Mouse (Mus musculus): ENCODE measurements around the gene Secisbp2. TPM values are rescaled to one million over a fixed set of nuclear protein-coding genes. Genes with fewer than 3 reads are reported as not detected.

Gene Secisbp2
- 50.5 TPM for polyA plus RNA-seq (2017; shearing (Covaris generic))

GRCm38 (mm10) chr13:51651408-51652064 is at the start of gene Secisbp2:
Gene Secisbp2, plus strand, starts transcription at chr13:51651697.

GRCm38 (mm10) chr13:51644829-51645789 is 6.4 kb upstream of the Secisbp2 start, which contains the start of gene Cks2:
Gene Cks2, plus strand, starts transcription at chr13:51645232.

Other genes starting within 250 kb of the Secisbp2 start
- gene S1pr3, start 243.1 kb upstream of the Secisbp2 start, polyA plus RNA-seq (2017; shearing (Covaris generic)), result 0.38 TPM
- not detected for gene Shc3, start 82.3 kb upstream of the Secisbp2 start, polyA plus RNA-seq (2017; shearing (Covaris generic))
- 36.5 TPM for gene Cks2, start 6.5 kb upstream of the Secisbp2 start, polyA plus RNA-seq (2017; shearing (Covaris generic))
- gene Sema4d, start 142.1 kb downstream of the Secisbp2 start, polyA plus RNA-seq (2017; shearing (Covaris generic)), result 172 TPM
- 20.9 TPM for gene Gadd45g, start 195.0 kb downstream of the Secisbp2 start, polyA plus RNA-seq (2017; shearing (Covaris generic))